Mouse (Mus musculus): ENCODE results near the gene Samd14.

The Samd14 gene

DNA sequence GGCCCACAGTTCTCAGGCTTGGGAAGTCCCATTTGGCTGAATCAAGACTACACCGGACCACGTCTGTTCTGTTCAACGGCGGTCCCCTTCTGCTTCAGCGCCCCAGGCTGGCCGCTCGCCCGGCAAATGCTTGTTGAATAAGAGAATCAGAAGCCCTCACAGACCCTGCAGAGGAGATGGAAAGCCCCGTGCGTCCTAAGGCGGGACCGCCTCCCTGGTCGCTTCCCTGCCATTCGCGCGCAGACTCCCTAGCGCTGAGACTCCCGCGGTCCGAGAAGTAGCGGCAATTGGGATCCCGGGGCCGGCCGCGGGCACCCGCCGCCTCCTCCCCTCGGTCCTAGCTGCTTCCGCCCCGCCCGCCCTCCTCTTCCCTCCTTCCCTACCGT is at the start of gene Samd14:
Gene Samd14, plus strand, starts transcription at position 251 of the 386 bp plus-strand sequence.
- TF ChIP-seq GATA4 (IDR thresholded peaks at IDR 0.05; ENCODE audit: insufficient replicate concordance, low read length): no peak

DNA sequence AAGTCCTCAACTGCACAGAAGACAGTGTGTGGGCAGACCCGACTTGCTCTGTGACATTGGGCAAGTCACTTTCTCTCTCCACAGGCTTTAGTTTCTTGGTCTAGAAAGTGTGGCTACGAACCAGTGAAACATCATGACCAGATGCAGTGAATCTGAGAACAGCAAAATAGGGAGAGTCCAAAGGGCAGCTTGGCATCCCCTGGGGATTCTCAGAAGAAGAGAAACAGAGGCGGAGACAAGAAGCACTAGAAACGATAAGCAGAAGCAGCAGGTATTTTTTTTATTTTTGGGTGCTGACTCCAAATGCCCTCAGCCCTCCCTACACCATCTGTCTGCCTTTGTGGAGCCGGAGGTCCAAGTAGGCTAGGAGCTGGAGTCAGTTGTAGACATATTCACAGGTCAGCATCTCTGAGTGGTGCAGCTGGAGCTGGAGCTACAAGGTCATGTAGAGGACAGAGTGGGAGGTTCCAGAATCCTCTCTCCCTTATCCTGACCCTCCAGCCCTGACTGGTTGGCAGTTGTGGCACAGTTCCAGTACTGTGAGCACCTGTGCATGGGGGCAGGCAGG is 47.1 kb upstream of the Samd14 start:
- no peak for TF ChIP-seq GATA4 (IDR thresholded peaks at IDR 0.05; ENCODE audit: insufficient replicate concordance, low read length)

DNA sequence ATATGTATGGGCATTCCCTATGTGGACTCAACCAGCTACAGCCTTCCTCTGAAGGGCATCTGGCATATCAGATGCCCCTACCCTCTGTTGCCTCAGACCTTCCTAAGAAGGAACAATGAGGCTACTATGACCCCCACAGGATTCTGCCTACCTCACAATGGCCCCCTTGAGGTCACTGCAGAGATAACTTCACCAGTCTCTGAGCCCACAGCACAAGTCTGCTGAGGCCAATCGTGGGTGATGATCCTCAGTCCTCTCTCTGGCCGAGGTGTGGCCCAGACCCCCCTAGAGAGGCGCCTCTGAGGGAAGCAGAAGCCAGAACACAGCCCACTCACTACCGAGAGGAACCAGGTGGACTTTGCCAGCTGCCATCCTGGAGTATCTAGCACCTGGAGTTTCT is 42.3 kb upstream of the Samd14 start, which contains the start of gene Hils1:
Gene Hils1, plus strand, starts transcription at position 175 of the 400 bp plus-strand sequence.
- no peak for TF ChIP-seq GATA4 (IDR thresholded peaks at IDR 0.05; ENCODE audit: insufficient replicate concordance, low read length)

DNA sequence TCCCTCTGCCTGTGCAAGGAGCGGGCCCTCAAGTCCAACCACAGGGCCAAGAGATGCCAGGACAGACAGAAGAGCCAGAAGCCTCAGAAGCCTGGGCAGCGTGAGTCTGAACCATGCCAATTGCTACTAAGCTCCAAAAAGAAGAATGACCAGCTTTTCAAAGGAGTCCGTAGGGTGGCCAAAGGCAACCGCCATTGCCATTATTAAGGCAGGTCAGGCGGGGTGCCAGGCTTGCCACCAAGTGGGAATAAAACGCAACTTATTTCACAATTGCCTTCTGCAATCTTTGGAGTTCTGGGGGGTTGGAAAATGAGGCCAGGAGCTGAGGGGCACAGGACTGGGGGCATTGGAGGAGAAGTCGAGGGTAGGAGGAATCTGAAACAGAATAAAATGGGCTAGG is 41.5 kb upstream of the Samd14 start:
- no peak for TF ChIP-seq GATA4 (IDR thresholded peaks at IDR 0.05; ENCODE audit: insufficient replicate concordance, low read length)

DNA sequence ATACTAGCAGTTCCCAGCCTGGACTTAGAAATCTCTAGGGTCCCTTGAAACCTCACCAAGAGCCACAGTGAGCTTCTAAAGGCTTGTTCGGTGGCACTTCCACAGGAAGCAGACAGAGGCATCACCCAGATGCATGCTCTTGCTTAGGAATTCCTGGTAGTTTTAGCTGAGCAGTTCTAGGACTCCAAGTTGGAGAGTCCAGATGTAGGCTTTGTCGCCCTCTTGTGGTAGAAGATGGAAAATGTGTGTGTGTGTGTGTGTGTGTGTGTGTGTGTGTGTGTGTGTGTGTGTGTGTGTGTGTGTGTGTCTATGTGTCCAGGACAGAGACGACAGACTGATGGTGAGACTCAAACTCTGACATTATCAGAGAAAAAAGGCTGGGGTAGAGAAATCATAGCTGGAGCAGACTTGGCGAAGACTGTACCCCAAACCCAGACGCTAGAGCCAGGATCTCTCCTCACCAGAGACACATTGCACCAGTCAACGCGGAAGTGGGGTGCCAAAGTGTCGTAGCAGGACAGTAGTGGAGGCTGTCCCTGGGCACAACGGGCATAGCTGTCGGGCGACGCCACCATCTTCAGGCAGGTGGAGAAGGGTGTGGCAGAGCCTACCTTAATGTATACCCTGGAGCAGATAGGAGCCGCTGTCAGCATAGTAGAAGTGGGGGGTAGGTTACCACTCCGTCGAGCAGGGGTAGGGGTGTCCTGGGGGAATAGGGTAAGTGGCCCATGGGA is 39.3 kb upstream of the Samd14 start:
- TF ChIP-seq GATA4 (IDR thresholded peaks at IDR 0.05; ENCODE audit: insufficient replicate concordance, low read length): no peak

DNA sequence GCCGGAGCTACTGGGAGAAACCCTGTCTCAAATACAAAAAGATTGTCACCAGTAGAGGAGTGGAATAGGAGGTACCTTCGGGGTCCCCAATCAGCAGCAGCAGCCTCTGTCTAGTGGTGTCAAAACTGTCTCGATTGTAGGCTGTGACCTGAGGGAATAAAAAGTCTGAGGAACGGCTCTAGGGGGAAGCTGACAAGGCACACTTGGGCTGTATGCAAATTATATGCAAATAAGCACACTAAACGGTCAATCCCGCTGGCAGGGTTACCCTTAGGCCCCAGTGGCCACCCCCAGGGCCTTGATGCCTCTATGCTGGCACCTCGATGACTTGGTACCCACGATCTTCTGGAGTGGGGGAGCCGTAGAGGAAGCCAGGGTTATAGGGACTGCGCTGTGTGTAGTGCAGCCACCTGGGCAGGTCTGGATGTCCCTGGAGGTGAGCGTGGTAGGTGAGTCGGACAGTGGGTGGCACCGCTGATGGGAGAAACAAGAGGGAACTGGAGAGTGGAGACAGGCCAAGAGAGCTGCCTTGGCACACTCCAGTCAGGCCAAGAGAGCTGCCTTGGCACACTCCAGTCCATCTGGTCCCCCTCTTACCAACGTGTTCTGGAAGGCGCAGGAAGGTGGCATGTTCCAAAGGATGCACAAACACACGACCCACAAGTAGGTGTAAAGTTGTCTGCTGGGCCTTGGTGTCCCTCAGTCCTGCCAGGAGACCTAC is 37.6 kb upstream of the Samd14 start:
- TF ChIP-seq GATA4 (IDR thresholded peaks at IDR 0.05; ENCODE audit: insufficient replicate concordance, low read length): no peak

DNA sequence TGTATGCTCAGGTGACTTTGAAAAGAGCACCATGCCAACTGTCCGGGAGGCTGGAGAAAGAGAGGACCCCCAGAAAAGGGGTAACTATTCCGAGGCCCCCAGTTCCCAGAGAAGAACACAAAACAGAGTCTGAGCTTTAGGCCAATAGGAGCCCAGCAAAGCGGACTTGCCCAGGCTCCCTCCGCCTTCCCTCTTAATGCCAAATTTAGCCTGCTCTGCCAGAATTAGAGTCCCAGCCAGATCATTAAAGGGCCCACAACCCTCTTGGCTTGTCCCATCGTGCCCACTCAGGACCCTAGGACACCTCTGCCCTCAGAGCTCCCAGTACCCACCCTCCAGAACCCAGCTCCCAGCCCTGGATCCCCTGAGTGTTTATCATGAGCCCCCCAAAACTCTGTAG is 36.8 kb upstream of the Samd14 start:
- no peak for TF ChIP-seq GATA4 (IDR thresholded peaks at IDR 0.05; ENCODE audit: insufficient replicate concordance, low read length)

DNA sequence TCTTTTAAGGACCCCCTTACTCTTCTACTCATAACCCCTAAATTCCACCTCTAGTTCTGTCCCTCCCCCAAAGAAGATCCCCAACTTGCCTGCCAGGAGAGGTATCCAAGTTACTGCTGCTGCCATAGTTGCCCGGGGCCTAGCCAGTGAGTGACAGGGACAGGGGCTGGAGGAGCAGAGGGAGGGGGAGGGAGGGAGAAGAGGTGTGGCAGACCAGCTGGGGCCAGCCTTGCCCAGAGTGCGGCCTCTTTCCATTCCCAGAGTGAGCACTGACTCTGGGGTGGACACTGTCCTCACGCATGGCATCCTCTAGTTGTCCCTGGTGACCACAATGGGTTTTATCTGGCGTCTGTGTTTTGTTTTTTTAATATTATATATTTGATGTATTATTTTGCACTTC is 36.4 kb upstream of the Samd14 start:
- no peak for TF ChIP-seq GATA4 (IDR thresholded peaks at IDR 0.05; ENCODE audit: insufficient replicate concordance, low read length)

DNA sequence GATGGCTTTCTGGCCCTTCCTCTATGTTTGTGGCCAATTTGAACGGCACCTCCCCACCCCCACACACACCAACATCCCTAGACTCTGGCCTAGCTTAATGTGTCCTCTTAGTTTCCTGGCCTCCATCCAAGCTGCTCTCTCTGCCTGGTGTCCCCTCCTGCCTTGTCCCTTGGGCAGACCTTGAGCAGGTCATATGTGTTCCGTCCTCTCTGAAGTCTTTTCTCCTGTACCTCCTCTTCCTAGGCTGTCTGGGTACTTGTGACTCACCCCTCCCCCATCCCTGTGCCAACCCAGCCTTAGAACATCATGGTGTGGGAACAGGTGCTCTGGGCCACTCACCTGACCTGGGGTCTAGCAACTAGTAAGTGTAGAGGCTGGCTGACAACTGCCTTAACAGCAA is 34.7 kb upstream of the Samd14 start:
- TF ChIP-seq GATA4 (IDR thresholded peaks at IDR 0.05; ENCODE audit: insufficient replicate concordance, low read length): no peak

DNA sequence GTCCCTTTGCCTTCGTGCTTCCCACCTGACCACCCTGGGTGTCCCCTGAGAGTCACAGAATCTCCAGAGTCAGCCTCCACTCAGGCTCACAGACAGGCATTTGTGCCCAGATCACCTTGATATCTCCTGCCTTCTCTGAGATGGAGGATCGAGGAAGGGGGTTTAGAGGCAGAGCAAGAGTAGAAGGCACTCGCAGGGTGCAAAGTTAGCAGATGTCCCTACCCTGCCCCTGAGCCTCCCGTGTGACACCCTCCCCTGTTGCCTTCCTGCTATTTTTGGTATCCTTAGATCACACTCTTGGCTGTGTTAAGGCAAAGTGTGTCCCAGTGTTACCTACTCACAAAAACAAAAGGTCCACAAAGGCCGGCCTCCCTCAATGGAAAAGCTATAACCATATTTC is 33.5 kb upstream of the Samd14 start, which contains the start of gene Sgca:
Gene Sgca, minus strand, starts transcription at position 129 of the 400 bp plus-strand sequence.
- no peak for TF ChIP-seq GATA4 (IDR thresholded peaks at IDR 0.05; ENCODE audit: insufficient replicate concordance, low read length)

DNA sequence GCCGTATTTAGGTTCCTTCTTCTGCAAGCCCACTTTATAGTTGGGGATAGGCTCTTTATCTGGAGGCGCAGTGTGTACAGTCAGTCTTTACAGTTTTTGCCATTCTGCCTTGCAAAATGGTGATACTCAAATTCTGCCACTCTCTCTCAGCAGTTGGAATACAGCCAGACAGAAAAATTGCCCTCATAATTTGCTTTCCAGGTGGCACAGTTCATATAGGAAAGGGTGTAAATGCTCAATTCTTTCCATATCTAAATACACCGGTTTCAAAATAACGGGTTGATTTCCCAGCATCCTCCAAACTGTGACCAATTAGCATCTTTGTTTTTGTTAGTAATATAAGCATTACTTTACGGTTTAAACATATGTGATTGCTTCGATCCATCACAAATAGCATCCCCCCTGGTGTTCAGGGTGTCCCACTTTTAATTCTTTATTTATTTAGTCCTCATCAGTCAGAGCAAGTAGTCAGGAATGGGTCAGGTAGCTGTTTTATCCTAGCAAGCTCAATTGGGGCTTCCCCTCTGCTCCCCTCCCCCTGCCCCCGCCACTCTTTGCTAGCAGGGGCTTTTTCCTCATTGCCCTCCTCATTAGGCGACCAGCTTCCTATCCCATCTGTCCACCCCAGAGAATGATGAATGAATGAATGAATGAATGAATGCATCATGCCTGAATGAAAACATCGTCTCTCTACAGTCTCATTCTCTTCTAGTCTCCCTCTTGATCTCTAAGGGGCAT is 31.3 kb upstream of the Samd14 start:
- TF ChIP-seq GATA4 (IDR thresholded peaks at IDR 0.05; ENCODE audit: insufficient replicate concordance, low read length): no peak

DNA sequence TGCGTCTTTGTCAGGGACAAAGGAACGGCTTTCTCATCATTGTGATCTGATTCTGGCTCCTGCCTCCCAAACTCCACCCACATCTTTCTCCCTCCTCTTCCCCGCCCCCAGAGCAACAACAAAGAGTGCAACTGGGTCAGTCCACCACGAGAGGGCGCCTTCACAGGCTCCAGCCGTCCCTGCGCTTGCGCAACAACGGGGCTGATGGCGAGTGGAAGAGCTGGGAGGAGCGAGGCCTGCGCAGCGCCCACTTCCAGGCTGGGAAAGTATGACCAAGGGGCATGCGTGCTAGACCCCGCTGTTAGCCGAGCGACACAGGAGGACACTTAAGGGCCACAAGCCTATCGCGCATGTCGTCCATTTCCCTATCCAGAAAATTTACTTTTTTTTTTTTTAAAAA is 30.7 kb upstream of the Samd14 start:
- TF ChIP-seq GATA4 (IDR thresholded peaks at IDR 0.05; ENCODE audit: insufficient replicate concordance, low read length): peak; percentile 46; the same call in 1 of the 2 replicates

DNA sequence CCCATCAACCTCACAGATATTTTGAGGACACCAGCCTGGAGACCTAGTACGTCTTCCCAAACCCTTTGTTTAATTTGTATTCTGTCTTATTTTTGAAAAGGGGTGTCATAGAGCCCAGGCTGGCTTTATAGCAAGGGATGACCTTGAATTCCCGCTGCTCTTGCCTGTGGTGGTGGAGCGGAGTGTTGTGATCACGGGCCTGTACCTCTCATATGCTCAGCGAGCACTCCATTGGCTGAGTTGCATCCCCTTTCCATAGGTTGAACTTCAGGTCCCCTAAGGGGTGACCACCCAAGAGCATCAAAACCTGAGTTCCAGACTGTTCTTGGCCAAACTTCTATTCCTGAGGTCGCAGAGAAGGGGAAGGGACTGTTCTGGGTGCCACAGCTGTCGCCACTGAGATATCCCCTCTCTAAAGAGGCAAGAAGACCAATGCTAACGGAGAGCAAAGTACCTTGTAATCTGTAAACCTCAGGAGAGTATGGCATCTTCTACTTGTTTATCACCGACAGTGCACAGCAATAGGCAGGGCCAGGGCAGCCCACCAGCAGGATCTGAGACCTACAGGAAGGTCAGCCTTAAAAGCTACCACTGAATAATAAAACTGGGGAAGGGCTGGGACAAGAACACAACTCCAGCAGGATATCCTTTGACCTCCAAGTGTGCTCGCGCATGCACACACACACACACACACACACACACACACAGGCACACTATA is 30.1 kb upstream of the Samd14 start:
- TF ChIP-seq GATA4 (IDR thresholded peaks at IDR 0.05; ENCODE audit: insufficient replicate concordance, low read length): no peak

DNA sequence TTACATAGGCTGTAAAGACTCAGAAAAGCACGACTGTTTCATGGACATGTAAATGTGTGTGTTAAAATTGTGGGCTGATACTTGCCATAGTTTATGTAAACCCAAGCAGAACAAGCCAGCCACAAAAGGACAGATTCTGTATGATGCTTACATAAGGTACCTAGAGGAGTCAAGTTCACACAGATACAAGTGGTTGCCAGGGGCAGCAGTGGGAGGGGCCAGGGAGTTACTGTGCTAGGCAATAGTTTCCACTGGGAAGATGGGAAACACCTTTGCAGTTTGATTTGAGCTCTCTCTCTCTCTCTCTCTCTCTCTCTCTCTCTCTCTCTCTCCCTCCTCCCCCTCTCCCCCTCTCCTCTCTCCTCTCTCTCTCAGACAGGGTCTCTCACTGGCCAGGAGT is 24.5 kb upstream of the Samd14 start:
- TF ChIP-seq GATA4 (IDR thresholded peaks at IDR 0.05; ENCODE audit: insufficient replicate concordance, low read length): no peak

DNA sequence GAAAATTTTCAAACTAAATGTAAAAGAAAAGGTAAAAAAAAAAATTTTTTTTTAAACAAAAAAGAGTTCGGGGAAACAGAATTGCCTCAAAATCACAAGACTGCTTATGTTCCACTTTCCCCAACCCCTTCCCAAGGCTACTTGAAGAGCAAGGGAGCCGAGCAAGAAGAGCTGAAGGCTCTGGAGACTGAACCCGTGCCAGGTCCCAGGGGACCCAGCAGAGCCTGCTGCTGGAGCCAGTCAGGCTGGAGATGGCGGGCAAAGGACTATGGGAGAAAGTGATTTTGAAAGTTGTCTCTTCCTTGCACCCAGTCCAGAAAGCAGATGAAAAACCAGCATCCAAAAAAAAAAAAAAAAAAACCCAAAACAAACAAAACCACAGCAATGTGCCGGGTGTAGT is 23.9 kb upstream of the Samd14 start:
- TF ChIP-seq GATA4 (IDR thresholded peaks at IDR 0.05; ENCODE audit: insufficient replicate concordance, low read length): no peak
